Mouse (Mus musculus) forebrain, embryonic 11.5 days (tissue): Measurements from ENCODE around the gene Actc1. TPM values are rescaled to one million over a fixed set of nuclear protein-coding genes. Genes with fewer than 3 reads are reported as not detected.

Source experiments
- ATAC-seq: fragments of 200-750 bp; cut with Nextera tagmentation; replicated peaks from 2 replicates; pipeline ENCODE4 v1.8.0; 2017; ENCODE audit warnings: moderate TSS enrichment; ENCODE audit not compliant: low FRiP score
- DNase-seq: peaks from one replicate; pipeline ENCODE4 v3.0.0-alpha.2; 2017; ENCODE audit warnings: low spot score
- H3K27ac ChIP-seq: fragments of 300-500 bp; sonication (generic); 2 replicates; pipeline ENCODE4 v1.5.1; 2014; ENCODE audit warnings: low read depth, low read length
- H3K27me3 ChIP-seq: fragments of 300-500 bp; sonication (generic); 2 replicates; pipeline ENCODE4 v1.6.1; 2014; ENCODE audit warnings: mild to moderate bottlenecking, low read length, mixed read lengths; ENCODE audit not compliant: control insufficient read depth, insufficient read depth
- H3K36me3 ChIP-seq: fragments of 300-500 bp; sonication (generic); 2 replicates; pipeline ENCODE4 v1.6.1; 2014; ENCODE audit warnings: mild to moderate bottlenecking, low read length, moderate library complexity, mixed read lengths; ENCODE audit not compliant: control insufficient read depth, insufficient read depth
- H3K4me1 ChIP-seq: fragments of 300-500 bp; sonication (generic); replicated peaks from 2 replicates; pipeline ENCODE4 v1.6.1; 2014; ENCODE audit warnings: low read length, mixed read lengths; ENCODE audit not compliant: control insufficient read depth, insufficient read depth
- H3K4me2 ChIP-seq: fragments of 300-500 bp; sonication (generic); 2 replicates; pipeline ENCODE4 v1.6.1; 2014; ENCODE audit warnings: low read depth, mild to moderate bottlenecking, low read length, moderate library complexity, mixed read lengths; ENCODE audit not compliant: severe bottlenecking
- H3K4me3 ChIP-seq: fragments of 300-500 bp; sonication (generic); 2 replicates; pipeline ENCODE4 v1.5.1; 2014; ENCODE audit warnings: low read depth, low read length
- H3K9ac ChIP-seq: fragments of 300-500 bp; sonication (generic); 2 replicates; pipeline ENCODE4 v1.6.1; 2014; ENCODE audit warnings: low read length
- H3K9me3 ChIP-seq: fragments of 300-500 bp; sonication (generic); 2 replicates; pipeline ENCODE4 v1.6.1; 2016; ENCODE audit warnings: low read length, mixed read lengths; ENCODE audit not compliant: control insufficient read depth
- WGBS: fragments of 180-500 bp; shearing (Covaris S2); extraction: QIAGEN DNeasy Blood & Tissue Kit; methylation state at CpG from one replicate; pipeline ENCODE4 v1.1.7; 2014; 5-methylcytosine and 5-hydroxymethylcytosine counted together
- polyA plus RNA-seq: library from polyadenylated mRNA; unstranded; fragments of >200 nt; fragmentation: Nextera tagmentation; extraction: Ambion mirVana; gene quantifications from 2 replicates; pipeline ENCODE4 v1.2.1, GENCODE M21; 2014

Gene Actc1
- polyA plus RNA-seq, 1 experiment from 2014 or later = 0.71 TPM

- H3K27ac ChIP-seq = no peak overlapping the region
- H3K27me3 ChIP-seq = no peaks in the 10 kb centered on the region
- ATAC-seq (no peak), DNase-seq (no peak)
- H3K36me3 ChIP-seq = no peaks in the 10 kb centered on the region
- WGBS = 92% methylated on average over 5 of the region's 5 CpGs
- no peaks in the 10 kb centered on the region for H3K9me3 ChIP-seq
- no peak overlapping the region for H3K4me2 ChIP-seq
- no peak overlapping the region for H3K9ac ChIP-seq
- H3K4me3 ChIP-seq = no peak overlapping the region
- no peaks in the 10 kb centered on the region for H3K4me1 ChIP-seq
These were observed 7.1 kb downstream of the Actc1 start for GRCm38 (mm10) chr2:114046151-114046664.

- DNase-seq (no peak), ATAC-seq (no peak)
- no peaks in the 10 kb centered on the region for H3K4me1 ChIP-seq
- no peak overlapping the region for H3K9ac ChIP-seq
- H3K4me3 ChIP-seq = no peak overlapping the region
- no peaks in the 10 kb centered on the region for H3K9me3 ChIP-seq
- 74% methylated on average over 2 of the region's 2 CpGs for WGBS
- no peaks in the 10 kb centered on the region for H3K36me3 ChIP-seq
- H3K4me2 ChIP-seq = no peak overlapping the region
- H3K27ac ChIP-seq = no peak overlapping the region
- H3K27me3 ChIP-seq = no peaks in the 10 kb centered on the region
These were observed 15.4 kb downstream of the Actc1 start for GRCm38 (mm10) chr2:114037926-114038325.

GRCm38 (mm10) chr2:114032259-114032658 is 21.1 kb downstream of the Actc1 start:
- 72% methylated on average over 2 of the region's 2 CpGs for WGBS
- Histone ChIP-seq H3K27ac (no peak overlapping the region), H3K9ac (no peak overlapping the region), H3K27me3 (no peaks in the 10 kb centered on the region), H3K4me1 (no peaks in the 10 kb centered on the region), H3K4me3 (no peak overlapping the region), H3K9me3 (no peaks in the 10 kb centered on the region), H3K36me3 (no peaks in the 10 kb centered on the region), H3K4me2 (no peak overlapping the region)
- ATAC-seq (no peak), DNase-seq (no peak)

- ATAC-seq (no peak), DNase-seq (no peak)
- H3K27me3 ChIP-seq = no peaks in the 10 kb centered on the region
- H3K9ac ChIP-seq = no peak overlapping the region
- H3K9me3 ChIP-seq = no peaks in the 10 kb centered on the region
- H3K36me3 ChIP-seq = no peaks in the 10 kb centered on the region
- H3K4me3 ChIP-seq = no peak overlapping the region
- WGBS = 95% methylated on average over 6 of the region's 6 CpGs
- no peak overlapping the region for H3K4me2 ChIP-seq
- no peaks in the 10 kb centered on the region for H3K4me1 ChIP-seq
- H3K27ac ChIP-seq = no peak overlapping the region
These were observed 30.0 kb downstream of the Actc1 start for GRCm38 (mm10) chr2:114023383-114023782.

GRCm38 (mm10) chr2:114020210-114020563 is 33.2 kb downstream of the Actc1 start:
- 0 out of 2 replicates have a peak, but pooled peaks have one; percentile 36 for ATAC-seq
- H3K9ac ChIP-seq = no peak overlapping the region
- DNase-seq = no peak
- H3K9me3 ChIP-seq = no peaks in the 10 kb centered on the region
- no peaks in the 10 kb centered on the region for H3K36me3 ChIP-seq
- H3K27ac ChIP-seq = no peak overlapping the region
- H3K4me1 ChIP-seq = no peaks in the 10 kb centered on the region
- no peak overlapping the region for H3K4me3 ChIP-seq
- H3K4me2 ChIP-seq = no peak overlapping the region
- H3K27me3 ChIP-seq = no peaks in the 10 kb centered on the region; the same call in 1 of the 2 replicates

- Histone ChIP-seq H3K4me1 (no peaks in the 10 kb centered on the region), H3K9me3 (no peaks in the 10 kb centered on the region), H3K27me3 (peaks cover 2% of the 10 kb centered on the region), H3K27ac (no peak overlapping the region), H3K36me3 (no peaks in the 10 kb centered on the region), H3K9ac (no peak overlapping the region), H3K4me2 (no peak overlapping the region), H3K4me3 (no peak overlapping the region)
- 81% methylated on average over 11 of the region's 11 CpGs for WGBS
- ATAC-seq (0 out of 2 replicates have a peak, but pooled peaks have one; percentile 11), DNase-seq (no peak)
These were observed 33.7 kb downstream of the Actc1 start for GRCm38 (mm10) chr2:114019474-114020209.

GRCm38 (mm10) chr2:114018136-114018535 is 35.2 kb downstream of the Actc1 start:
- no peak for DNase-seq
- Histone ChIP-seq H3K27ac (no peak overlapping the region), H3K4me3 (no peak overlapping the region), H3K9ac (no peak overlapping the region), H3K4me1 (peaks cover 6% of the 10 kb centered on the region; the same call in 1 of the 2 replicates), H3K27me3 (peaks cover 17% of the 10 kb centered on the region), H3K36me3 (no peaks in the 10 kb centered on the region), H3K9me3 (no peaks in the 10 kb centered on the region), H3K4me2 (no peak overlapping the region)
- 21% methylated on average over 10 of the region's 10 CpGs for WGBS
- peak; percentile 42; the same call in 1 of the 2 replicates for ATAC-seq

- Histone ChIP-seq H3K9me3 (no peaks in the 10 kb centered on the region), H3K4me2 (no peak overlapping the region), H3K27me3 (peaks cover 24% of the 10 kb centered on the region), H3K36me3 (no peaks in the 10 kb centered on the region), H3K27ac (no peak overlapping the region), H3K4me1 (peaks cover 7% of the 10 kb centered on the region; the same call in 1 of the 2 replicates), H3K4me3 (no peak overlapping the region), H3K9ac (no peak overlapping the region)
- ATAC-seq = no peak
- DNase-seq = no peak
- 79% methylated on average over 6 of the region's 6 CpGs for WGBS
These were observed 38.5 kb downstream of the Actc1 start for GRCm38 (mm10) chr2:114014839-114015238.

GRCm38 (mm10) chr2:114013846-114014245 is 39.5 kb downstream of the Actc1 start:
- Histone ChIP-seq H3K27me3 (peaks cover 24% of the 10 kb centered on the region), H3K4me3 (peak overlapping the region; percentile 46), H3K9me3 (no peaks in the 10 kb centered on the region), H3K4me2 (peak overlapping the region; percentile 92), H3K27ac (no peak overlapping the region), H3K9ac (peak overlapping the region; percentile 51), H3K36me3 (no peaks in the 10 kb centered on the region), H3K4me1 (peaks cover 7% of the 10 kb centered on the region; the same call in 1 of the 2 replicates)
- ATAC-seq (peak; percentile 19; the same call in 1 of the 2 replicates), DNase-seq (no peak)
- WGBS = 2% methylated on average over 13 of the region's 13 CpGs
